Mouse (Mus musculus): ENCODE data around the gene Pcgf3. TPM values are rescaled to one million over a fixed set of nuclear protein-coding genes. Genes with fewer than 3 reads are reported as not detected.
"Not testable (repeated sequence)": the region's sequence is repeated elsewhere in the genome, so short reads cannot be mapped to it uniquely, and the experiment has no call there.

Gene Pcgf3
- polyA plus RNA-seq, 1 experiment from 2014 or later: 12.6 TPM

GRCm38 (mm10) chr5:108483006-108483405 is 22.0 kb downstream of the Pcgf3 start:
- no peak overlapping the region for H3K9ac ChIP-seq
- H3K27me3 ChIP-seq (replicated peaks): no peaks in the 10 kb centered on the region
- H3K4me1 ChIP-seq: peaks cover 5% of the 10 kb centered on the region; the same call in 1 of the 2 replicates
- 85% methylated on average over 6 of the region's 6 CpGs for WGBS (ENCODE audit: insufficient replicate concordance)
- H3K36me3 ChIP-seq: peaks cover 64% of the 10 kb centered on the region
- H3K27ac ChIP-seq: no peak overlapping the region
- no peaks in the 10 kb centered on the region for H3K9me3 ChIP-seq (replicated peaks)
- 0 out of 2 replicates have a peak, but pooled peaks have one; percentile 32 for ATAC-seq
- no peak overlapping the region for H3K4me3 ChIP-seq
- H3K4me2 ChIP-seq: no peak overlapping the region

- no peak overlapping the region for H3K27ac ChIP-seq
- WGBS (ENCODE audit: insufficient replicate concordance): 86% methylated on average over 2 of the region's 2 CpGs
- H3K27me3 ChIP-seq (replicated peaks): no peaks in the 10 kb centered on the region
- peaks cover 72% of the 10 kb centered on the region for H3K36me3 ChIP-seq
- H3K4me3 ChIP-seq: no peak overlapping the region
- no peaks in the 10 kb centered on the region for H3K9me3 ChIP-seq (replicated peaks)
- H3K4me1 ChIP-seq: peaks cover 5% of the 10 kb centered on the region; the same call in 1 of the 2 replicates
- H3K4me2 ChIP-seq: no peak overlapping the region
- peak; percentile 47; the same call in 1 of the 2 replicates for ATAC-seq
- no peak overlapping the region for H3K9ac ChIP-seq
Observed at GRCm38 (mm10) chr5:108485239-108485638, 24.2 kb downstream of the Pcgf3 start.

- H3K4me2 ChIP-seq; H3K27ac ChIP-seq; H3K27me3 ChIP-seq (replicated peaks); H3K9ac ChIP-seq; H3K4me3 ChIP-seq; ATAC-seq; H3K9me3 ChIP-seq (replicated peaks); H3K4me1 ChIP-seq: not testable (repeated sequence)
- 85% methylated on average over 5 of the region's 5 CpGs for WGBS (ENCODE audit: insufficient replicate concordance)
- H3K36me3 ChIP-seq: peaks cover 81% of the 10 kb centered on the region
Observed at GRCm38 (mm10) chr5:108486148-108486547, 25.1 kb downstream of the Pcgf3 start.

GRCm38 (mm10) chr5:108501573-108501972 is 40.5 kb downstream of the Pcgf3 start:
- Histone ChIP-seq H3K4me1 (no peaks in the 10 kb centered on the region), H3K9me3 (replicated peaks) (no peaks in the 10 kb centered on the region), H3K36me3 (peaks cover 92% of the 10 kb centered on the region), H3K27ac (no peak overlapping the region), H3K4me3 (no peak overlapping the region), H3K4me2 (no peak overlapping the region), H3K27me3 (replicated peaks) (no peaks in the 10 kb centered on the region), H3K9ac (no peak overlapping the region)
- ATAC-seq: no peak
- WGBS (ENCODE audit: insufficient replicate concordance): 55% methylated on average over 1 of the region's 1 CpGs

GRCm38 (mm10) chr5:108502286-108502685 is 41.3 kb downstream of the Pcgf3 start:
- peaks cover 86% of the 10 kb centered on the region for H3K36me3 ChIP-seq
- no peak for ATAC-seq
- H3K4me2 ChIP-seq: no peak overlapping the region
- H3K4me3 ChIP-seq: no peak overlapping the region
- no peak overlapping the region for H3K27ac ChIP-seq
- H3K9ac ChIP-seq: no peak overlapping the region
- H3K27me3 ChIP-seq (replicated peaks): no peaks in the 10 kb centered on the region
- no peaks in the 10 kb centered on the region for H3K9me3 ChIP-seq (replicated peaks)
- H3K4me1 ChIP-seq: no peaks in the 10 kb centered on the region
- WGBS (ENCODE audit: insufficient replicate concordance): 86% methylated on average over 18 of the region's 18 CpGs

GRCm38 (mm10) chr5:108515581-108516361 is 54.7 kb downstream of the Pcgf3 start:
- no peaks in the 10 kb centered on the region for H3K9me3 ChIP-seq (replicated peaks)
- no peak for ATAC-seq
- no peak overlapping the region for H3K27ac ChIP-seq
- no peaks in the 10 kb centered on the region for H3K27me3 ChIP-seq (replicated peaks)
- peaks cover 7% of the 10 kb centered on the region for H3K4me1 ChIP-seq
- no peak overlapping the region for H3K9ac ChIP-seq
- 53% methylated on average over 6 of the region's 6 CpGs for WGBS (ENCODE audit: insufficient replicate concordance)
- no peaks in the 10 kb centered on the region for H3K36me3 ChIP-seq
- H3K4me2 ChIP-seq: no peak overlapping the region
- no peak overlapping the region for H3K4me3 ChIP-seq

GRCm38 (mm10) chr5:108516655-108517054 is 55.6 kb downstream of the Pcgf3 start:
- Histone ChIP-seq H3K27ac (no peak overlapping the region), H3K9me3 (replicated peaks) (no peaks in the 10 kb centered on the region), H3K9ac (no peak overlapping the region), H3K27me3 (replicated peaks) (0 out of 2 replicates have a peak, but pooled peaks cover 4% of the 10 kb centered on the region), H3K36me3 (no peaks in the 10 kb centered on the region), H3K4me2 (no peak overlapping the region), H3K4me1 (peaks cover 7% of the 10 kb centered on the region), H3K4me3 (no peak overlapping the region)
- 49% methylated on average over 3 of the region's 3 CpGs for WGBS (ENCODE audit: insufficient replicate concordance)
- no peak for ATAC-seq

GRCm38 (mm10) chr5:108518106-108518885 is 57.3 kb downstream of the Pcgf3 start:
- 62% methylated on average over 9 of the region's 9 CpGs for WGBS (ENCODE audit: insufficient replicate concordance)
- H3K9ac ChIP-seq: no peak overlapping the region
- H3K27me3 ChIP-seq (replicated peaks): 0 out of 2 replicates have a peak, but pooled peaks cover 4% of the 10 kb centered on the region
- H3K27ac ChIP-seq: no peak overlapping the region
- H3K4me1 ChIP-seq: peaks cover 7% of the 10 kb centered on the region
- H3K4me2 ChIP-seq: no peak overlapping the region
- no peak for ATAC-seq
- H3K9me3 ChIP-seq (replicated peaks): no peaks in the 10 kb centered on the region
- H3K36me3 ChIP-seq: no peaks in the 10 kb centered on the region
- no peak overlapping the region for H3K4me3 ChIP-seq

- WGBS (ENCODE audit: insufficient replicate concordance): 63% methylated on average over 5 of the region's 5 CpGs
- no peaks in the 10 kb centered on the region for H3K36me3 ChIP-seq
- H3K9me3 ChIP-seq (replicated peaks): no peaks in the 10 kb centered on the region
- no peak for ATAC-seq
- H3K4me3 ChIP-seq: no peak overlapping the region
- peaks cover 7% of the 10 kb centered on the region for H3K4me1 ChIP-seq
- H3K27me3 ChIP-seq (replicated peaks): 0 out of 2 replicates have a peak, but pooled peaks cover 4% of the 10 kb centered on the region
- no peak overlapping the region for H3K27ac ChIP-seq
- H3K4me2 ChIP-seq: no peak overlapping the region
- H3K9ac ChIP-seq: no peak overlapping the region
Observed at GRCm38 (mm10) chr5:108518951-108519350, 57.9 kb downstream of the Pcgf3 start.

GRCm38 (mm10) chr5:108520153-108520552 is 59.1 kb downstream of the Pcgf3 start:
- 61% methylated on average over 7 of the region's 7 CpGs for WGBS (ENCODE audit: insufficient replicate concordance)
- Histone ChIP-seq H3K4me2 (no peak overlapping the region), H3K4me1 (no peaks in the 10 kb centered on the region), H3K9ac (no peak overlapping the region), H3K9me3 (replicated peaks) (no peaks in the 10 kb centered on the region), H3K36me3 (no peaks in the 10 kb centered on the region), H3K27me3 (replicated peaks) (0 out of 2 replicates have a peak, but pooled peaks cover 4% of the 10 kb centered on the region), H3K4me3 (no peak overlapping the region), H3K27ac (no peak overlapping the region)
- ATAC-seq: no peak

GRCm38 (mm10) chr5:108521016-108521415 is 60.0 kb downstream of the Pcgf3 start:
- no peak for ATAC-seq
- no peaks in the 10 kb centered on the region for H3K4me1 ChIP-seq
- no peak overlapping the region for H3K27ac ChIP-seq
- no peak overlapping the region for H3K9ac ChIP-seq
- H3K36me3 ChIP-seq: no peaks in the 10 kb centered on the region
- no peak overlapping the region for H3K4me3 ChIP-seq
- 55% methylated on average over 2 of the region's 2 CpGs for WGBS (ENCODE audit: insufficient replicate concordance)
- H3K27me3 ChIP-seq (replicated peaks): 0 out of 2 replicates have a peak, but pooled peaks cover 8% of the 10 kb centered on the region
- no peak overlapping the region for H3K4me2 ChIP-seq
- no peaks in the 10 kb centered on the region for H3K9me3 ChIP-seq (replicated peaks)

GRCm38 (mm10) chr5:108521896-108522295 is 60.9 kb downstream of the Pcgf3 start:
- Histone ChIP-seq H3K4me2 (no peak overlapping the region), H3K27me3 (replicated peaks) (0 out of 2 replicates have a peak, but pooled peaks cover 8% of the 10 kb centered on the region), H3K9me3 (replicated peaks) (no peaks in the 10 kb centered on the region), H3K4me3 (no peak overlapping the region), H3K27ac (no peak overlapping the region), H3K9ac (no peak overlapping the region), H3K4me1 (no peaks in the 10 kb centered on the region), H3K36me3 (no peaks in the 10 kb centered on the region)
- ATAC-seq: no peak
- WGBS (ENCODE audit: insufficient replicate concordance): 47% methylated on average over 3 of the region's 3 CpGs
